Mouse (Mus musculus) layer of hippocampus, postnatal 36 days (tissue): ENCODE data around the gene Dtx3. TPM values are rescaled to one million over a fixed set of nuclear protein-coding genes. Genes with fewer than 3 reads are reported as not detected.

Experiments
- total RNA-seq, 2 experiments: library from RNA; stranded (reverse); gene quantifications; 2 replicates each; pipeline ENCODE4 v1.2.3; 2021

Dtx3 gene
- total RNA-seq, 2 experiments from 2014 or later, result 238 TPM

Other genes with a start within 250 kb of the Dtx3 start
- gene Ctdsp2, start 217.0 kb downstream of the Dtx3 start, total RNA-seq, result 100 to 1,000 TPM; 103 to 114 TPM
- gene Avil, start 195.0 kb downstream of the Dtx3 start, total RNA-seq, result under 1 TPM; 0.35 to 0.40 TPM
- gene Tsfm, start 164.9 kb downstream of the Dtx3 start, total RNA-seq, result 10 to 100 TPM; 25.8 to 28.0 TPM
- gene Mettl1, start 154.3 kb downstream of the Dtx3 start, total RNA-seq, result 10 to 100 TPM; 12.0 to 12.6 TPM
- gene Eef1akmt3, start 154.2 kb downstream of the Dtx3 start, total RNA-seq, result under 1 TPM; 0.27 to 0.30 TPM
- gene Cyp27b1, start 147.5 kb downstream of the Dtx3 start, total RNA-seq, result 1 to 10 TPM; 1.6 to 1.7 TPM
- 10 to 100 TPM; 21.3 to 21.6 TPM for gene March9, start 135.5 kb downstream of the Dtx3 start, total RNA-seq
- 10 to 100 TPM; 93.5 to 97.5 TPM for gene Cdk4, start 132.2 kb downstream of the Dtx3 start, total RNA-seq
- gene Tspan31, start 125.5 kb downstream of the Dtx3 start, total RNA-seq, result 10 to 100 TPM; 57.4 to 61.5 TPM
- 100 to 1,000 TPM; 778 to 800 TPM for gene Agap2, start 120.4 kb downstream of the Dtx3 start, total RNA-seq
- gene Os9, start 74.6 kb downstream of the Dtx3 start, total RNA-seq, result 10 to 100 TPM; 97.5 to 99.3 TPM
- gene B4galnt1, start 30.5 kb downstream of the Dtx3 start, total RNA-seq, result 100 to 1,000 TPM; 115 to 123 TPM
- gene Slc26a10, start 15.1 kb downstream of the Dtx3 start, total RNA-seq, result 10 to 100 TPM; 15.6 to 27.2 TPM
- gene Arhgef25, start 5.6 kb downstream of the Dtx3 start, total RNA-seq, result 100 to 1,000 TPM; 359 to 363 TPM
- 10 to 100 TPM; 91.1 to 95.7 TPM for gene Pip4k2c, start 15.9 kb upstream of the Dtx3 start, total RNA-seq
- gene Kif5a, start 67.6 kb upstream of the Dtx3 start, total RNA-seq, result 100 to 1,000 TPM; 715 to 742 TPM
- gene Dctn2, start 70.6 kb upstream of the Dtx3 start, total RNA-seq, result 100 to 1,000 TPM; 254 to 258 TPM
- 10 to 100 TPM; 36.5 to 52.5 TPM for gene Mbd6, start 93.3 kb upstream of the Dtx3 start, total RNA-seq
- gene Mars, start 116.1 kb upstream of the Dtx3 start, total RNA-seq, result 10 to 100 TPM; 56.1 to 56.4 TPM
- 1 to 10 TPM in 1 of 2 experiments, under 1 TPM in 1; 0.86 to 1.0 TPM for gene Arhgap9, start 126.2 kb upstream of the Dtx3 start, total RNA-seq
- 1 to 10 TPM; 2.4 to 3.2 TPM for gene Gli1, start 146.2 kb upstream of the Dtx3 start, total RNA-seq
- gene Inhbe, start 158.7 kb upstream of the Dtx3 start, total RNA-seq, result not detected
- gene Inhbc, start 174.7 kb upstream of the Dtx3 start, total RNA-seq, result not detected
- 100 to 1,000 TPM; 153 to 163 TPM for gene R3hdm2, start 184.6 kb upstream of the Dtx3 start, total RNA-seq